Mouse (Mus musculus) forebrain, embryonic 15.5 days (tissue): Measurements from ENCODE around the gene Neurog3. TPM values are rescaled to one million over a fixed set of nuclear protein-coding genes. Genes with fewer than 3 reads are reported as not detected.

Source experiments
- ATAC-seq: fragments of 200-750 bp; cut with Nextera tagmentation; replicated peaks from 2 replicates; pipeline ENCODE4 v1.8.0; 2017; ENCODE audit warnings: mild to moderate bottlenecking, moderate TSS enrichment, moderate library complexity
- H3K27ac ChIP-seq: fragments of 300-500 bp; sonication (generic); replicated peaks from 2 replicates; pipeline ENCODE4 v1.5.1; 2015; ENCODE audit warnings: mild to moderate bottlenecking, inconsistent platforms
- H3K27me3 ChIP-seq: fragments of 300-500 bp; sonication (generic); 2 replicates; pipeline ENCODE4 v1.6.1; 2015; ENCODE audit warnings: inconsistent platforms
- H3K36me3 ChIP-seq: fragments of 300-500 bp; sonication (generic); 2 replicates; pipeline ENCODE4 v1.6.1; 2015; ENCODE audit warnings: mild to moderate bottlenecking, inconsistent platforms
- H3K4me1 ChIP-seq: fragments of 300-500 bp; sonication (generic); 2 replicates; pipeline ENCODE4 v1.6.1; 2015; ENCODE audit warnings: inconsistent platforms
- H3K4me2 ChIP-seq: fragments of 300-500 bp; sonication (generic); replicated peaks from 2 replicates; pipeline ENCODE4 v1.6.1; 2015; ENCODE audit warnings: mild to moderate bottlenecking, inconsistent platforms
- H3K4me3 ChIP-seq: fragments of 300-500 bp; sonication (generic); 2 replicates; pipeline ENCODE4 v1.5.1; 2015; ENCODE audit warnings: mild to moderate bottlenecking, inconsistent platforms
- H3K9ac ChIP-seq: fragments of 300-500 bp; sonication (generic); replicated peaks from 2 replicates; pipeline ENCODE4 v1.6.1; 2015; ENCODE audit warnings: mild to moderate bottlenecking, inconsistent platforms
- H3K9me3 ChIP-seq: fragments of 300-500 bp; sonication (generic); 2 replicates; pipeline ENCODE4 v1.6.1; 2016; ENCODE audit warnings: inconsistent platforms
- WGBS: fragments of 180-500 bp; shearing (Covaris S2); methylation state at CpG from one replicate; pipeline ENCODE4 v1.1.7; 2015; ENCODE audit warnings: mixed read lengths; 5-methylcytosine and 5-hydroxymethylcytosine counted together
- polyA plus RNA-seq: library from polyadenylated mRNA; unstranded; fragments of >200 nt; fragmentation: Nextera tagmentation; extraction: Ambion mirVana; gene quantifications from 2 replicates; pipeline ENCODE4 v1.2.1, GENCODE M21; 2015

Neurog3 gene
- polyA plus RNA-seq, result 0.24 TPM in 1 of 2 replicates, not detected in the other

- Histone ChIP-seq H3K9me3 (no peaks in the 10 kb centered on the region), H3K4me1 (peaks cover 24% of the 10 kb centered on the region), H3K9ac (no peak within 1 kb of the TSS), H3K36me3 (no peaks in the 10 kb centered on the region), H3K27ac (no peak within 1 kb of the TSS), H3K4me2 (peak within 1 kb of the TSS; percentile 31), H3K27me3 (peaks cover 94% of the 10 kb centered on the region), H3K4me3 (0 out of 2 replicates have a peak within 1 kb of the TSS, but pooled peaks have one; percentile 8)
- 0% methylated on average over 29 of the region's 29 CpGs for WGBS
- ATAC-seq, result no peak
Observed at GRCm38 (mm10) chr10:62132691-62133281, at the start of gene Neurog3. Gene Neurog3, plus strand, starts transcription at chr10:62133090.

DNA sequence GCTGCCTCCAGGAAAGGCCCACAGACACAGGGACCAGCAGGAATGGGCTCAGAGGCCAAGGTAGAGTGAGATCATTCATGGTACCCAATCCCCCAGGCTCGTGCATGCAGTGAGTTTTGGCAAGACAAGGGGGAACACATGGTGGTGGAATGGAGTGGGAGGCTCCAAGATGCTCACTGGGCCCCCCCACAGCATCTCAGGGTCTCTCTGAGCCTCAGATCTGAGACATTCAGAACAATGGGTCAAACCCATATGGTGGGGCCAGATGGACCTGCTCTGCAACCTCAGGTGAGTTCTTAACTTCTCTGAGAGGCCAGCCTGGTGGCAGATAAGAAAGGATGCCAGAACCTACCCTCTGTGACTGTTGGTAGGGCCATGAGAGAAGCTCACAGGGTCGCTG, 46.8 kb upstream of the Neurog3 start:
- ATAC-seq, result no peak
- H3K27me3 ChIP-seq, result no peaks in the 10 kb centered on the region
- H3K4me3 ChIP-seq, result no peak overlapping the region
- no peaks in the 10 kb centered on the region for H3K4me1 ChIP-seq
- no peaks in the 10 kb centered on the region for H3K36me3 ChIP-seq
- 54% methylated on average over 2 of the region's 2 CpGs for WGBS
- no peak overlapping the region for H3K4me2 ChIP-seq
- no peak overlapping the region for H3K27ac ChIP-seq
- H3K9ac ChIP-seq, result no peak overlapping the region
- H3K9me3 ChIP-seq, result no peaks in the 10 kb centered on the region

- Histone ChIP-seq H3K27me3 (no peaks in the 10 kb centered on the region), H3K9me3 (no peaks in the 10 kb centered on the region), H3K36me3 (no peaks in the 10 kb centered on the region), H3K4me3 (no peak overlapping the region), H3K9ac (no peak overlapping the region), H3K27ac (no peak overlapping the region), H3K4me2 (no peak overlapping the region), H3K4me1 (no peaks in the 10 kb centered on the region)
- ATAC-seq, result no peak
- 83% methylated on average over 5 of the region's 5 CpGs for WGBS
Observed at GRCm38 (mm10) chr10:62086826-62087225, 46.1 kb upstream of the Neurog3 start.

- WGBS, result 83% methylated on average over 5 of the region's 5 CpGs
- Histone ChIP-seq H3K9me3 (no peaks in the 10 kb centered on the region), H3K4me2 (no peak overlapping the region), H3K36me3 (no peaks in the 10 kb centered on the region), H3K27ac (no peak overlapping the region), H3K4me3 (no peak overlapping the region), H3K27me3 (no peaks in the 10 kb centered on the region), H3K4me1 (no peaks in the 10 kb centered on the region), H3K9ac (no peak overlapping the region)
- no peak for ATAC-seq
Observed at GRCm38 (mm10) chr10:62088411-62088810, 44.5 kb upstream of the Neurog3 start.

- no peaks in the 10 kb centered on the region for H3K36me3 ChIP-seq
- H3K27me3 ChIP-seq, result no peaks in the 10 kb centered on the region
- 60% methylated on average over 7 of the region's 7 CpGs for WGBS
- H3K27ac ChIP-seq, result no peak overlapping the region
- H3K4me3 ChIP-seq, result no peak overlapping the region
- no peaks in the 10 kb centered on the region for H3K9me3 ChIP-seq
- no peak overlapping the region for H3K9ac ChIP-seq
- H3K4me1 ChIP-seq, result no peaks in the 10 kb centered on the region
- no peak for ATAC-seq
- H3K4me2 ChIP-seq, result no peak overlapping the region
Observed at GRCm38 (mm10) chr10:62089071-62089470, 43.8 kb upstream of the Neurog3 start.

DNA sequence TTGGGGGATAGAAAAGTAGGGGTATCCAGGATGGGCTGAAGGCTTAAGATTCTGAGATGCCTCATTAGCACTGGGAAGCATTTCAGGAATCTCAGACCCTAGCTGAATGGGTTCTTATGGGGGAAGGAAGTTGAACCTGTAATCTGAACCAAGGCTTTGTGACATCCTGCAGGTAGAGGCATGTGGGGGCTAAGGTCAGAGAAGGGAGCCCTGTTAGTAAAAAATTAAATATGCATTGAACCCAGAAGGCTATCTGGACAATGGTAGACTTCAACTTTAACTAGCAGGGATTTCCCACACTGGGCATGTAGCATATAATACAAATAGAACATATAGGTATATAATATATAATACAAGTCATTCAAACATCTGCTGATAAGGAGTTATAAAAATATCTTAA, 43.4 kb upstream of the Neurog3 start:
- no peak for ATAC-seq
- H3K27me3 ChIP-seq, result no peaks in the 10 kb centered on the region
- no peak overlapping the region for H3K9ac ChIP-seq
- H3K36me3 ChIP-seq, result no peaks in the 10 kb centered on the region
- H3K4me1 ChIP-seq, result no peaks in the 10 kb centered on the region
- H3K4me2 ChIP-seq, result no peak overlapping the region
- H3K9me3 ChIP-seq, result no peaks in the 10 kb centered on the region
- no peak overlapping the region for H3K4me3 ChIP-seq
- no peak overlapping the region for H3K27ac ChIP-seq

GRCm38 (mm10) chr10:62093903-62094302, 39.0 kb upstream of the Neurog3 start:
- Histone ChIP-seq H3K9ac (no peak overlapping the region), H3K4me2 (no peak overlapping the region), H3K9me3 (no peaks in the 10 kb centered on the region), H3K4me3 (no peak overlapping the region), H3K36me3 (no peaks in the 10 kb centered on the region), H3K27me3 (no peaks in the 10 kb centered on the region), H3K4me1 (no peaks in the 10 kb centered on the region), H3K27ac (no peak overlapping the region)
- 79% methylated on average over 7 of the region's 7 CpGs for WGBS
- ATAC-seq, result no peak

- H3K4me3 ChIP-seq, result no peak overlapping the region
- H3K27me3 ChIP-seq, result no peaks in the 10 kb centered on the region
- WGBS, result 88% methylated on average over 6 of the region's 6 CpGs
- no peak overlapping the region for H3K4me2 ChIP-seq
- no peak overlapping the region for H3K27ac ChIP-seq
- H3K36me3 ChIP-seq, result no peaks in the 10 kb centered on the region
- H3K9ac ChIP-seq, result no peak overlapping the region
- H3K4me1 ChIP-seq, result no peaks in the 10 kb centered on the region
- no peaks in the 10 kb centered on the region for H3K9me3 ChIP-seq
- no peak for ATAC-seq
Observed at GRCm38 (mm10) chr10:62094401-62094800, 38.5 kb upstream of the Neurog3 start.

DNA sequence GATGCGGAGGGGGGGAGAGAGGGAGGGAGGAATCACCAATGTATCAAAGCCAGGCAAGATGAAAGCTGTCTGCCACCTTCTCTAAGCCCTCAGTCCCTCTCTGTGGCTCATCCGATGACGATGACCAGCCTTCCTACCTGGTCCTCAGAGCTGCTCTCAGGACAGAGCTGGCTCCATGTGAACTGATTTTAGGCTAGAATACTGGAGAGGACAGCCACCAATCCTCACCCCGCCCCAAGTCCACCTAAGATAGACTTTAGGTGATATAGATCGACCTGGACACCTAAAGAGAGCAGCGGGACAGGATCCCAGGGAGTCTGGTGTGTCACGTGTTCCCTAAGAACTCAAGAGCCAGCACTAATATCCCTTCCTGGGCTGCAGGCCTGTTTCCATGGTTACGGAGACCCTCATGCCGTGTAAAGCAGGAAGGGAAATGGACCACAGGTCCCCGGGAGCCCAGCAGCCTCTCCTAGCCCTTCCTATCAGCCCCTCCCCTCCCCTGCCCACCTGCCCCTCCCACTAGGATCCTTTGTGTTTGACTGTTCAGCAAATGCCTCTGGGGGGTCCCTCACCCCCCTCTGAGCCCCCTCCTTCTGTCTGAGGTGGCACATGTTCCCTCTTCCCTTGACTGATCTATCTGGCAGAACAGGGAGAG, 33.0 kb upstream of the Neurog3 start:
- Histone ChIP-seq H3K27me3 (no peaks in the 10 kb centered on the region), H3K4me2 (no peak overlapping the region), H3K4me1 (peaks cover 29% of the 10 kb centered on the region), H3K27ac (peak overlapping the region; percentile 88), H3K36me3 (no peaks in the 10 kb centered on the region), H3K9me3 (no peaks in the 10 kb centered on the region), H3K4me3 (no peak overlapping the region), H3K9ac (no peak overlapping the region)
- ATAC-seq, result peak; percentile 65
- 48% methylated on average over 10 of the region's 10 CpGs for WGBS

GRCm38 (mm10) chr10:62101504-62102439, 31.1 kb upstream of the Neurog3 start:
- ATAC-seq, result peak; percentile 84
- H3K27ac ChIP-seq, result peak overlapping the region; percentile 88
- no peaks in the 10 kb centered on the region for H3K27me3 ChIP-seq
- H3K36me3 ChIP-seq, result no peaks in the 10 kb centered on the region
- no peak overlapping the region; the same call in 1 of the 2 replicates for H3K4me2 ChIP-seq
- 6% methylated on average over 7 of the region's 7 CpGs for WGBS
- H3K4me1 ChIP-seq, result peaks cover 29% of the 10 kb centered on the region
- no peak overlapping the region for H3K9ac ChIP-seq
- no peak overlapping the region for H3K4me3 ChIP-seq
- H3K9me3 ChIP-seq, result no peaks in the 10 kb centered on the region

GRCm38 (mm10) chr10:62104835-62105576, 27.9 kb upstream of the Neurog3 start:
- H3K36me3 ChIP-seq, result no peaks in the 10 kb centered on the region
- no peak for ATAC-seq
- no peak overlapping the region for H3K4me3 ChIP-seq
- H3K27me3 ChIP-seq, result no peaks in the 10 kb centered on the region
- no peak overlapping the region for H3K4me2 ChIP-seq
- H3K4me1 ChIP-seq, result peaks cover 34% of the 10 kb centered on the region
- no peak overlapping the region for H3K9ac ChIP-seq
- 31% methylated on average over 7 of the region's 7 CpGs for WGBS
- H3K9me3 ChIP-seq, result no peaks in the 10 kb centered on the region
- no peak overlapping the region for H3K27ac ChIP-seq
